Mouse (Mus musculus) testis, adult 2 months (tissue): Measurements from ENCODE around the gene Slc22a16. TPM values are rescaled to one million over a fixed set of nuclear protein-coding genes. Genes with fewer than 3 reads are reported as not detected.

Source experiments
- H3K27ac ChIP-seq: fragments of 200-500 bp; 2 replicates; pipeline ENCODE4 v1.5.1; 2012; ENCODE audit warnings: low read depth, low read length; ENCODE audit not compliant: control insufficient read depth, insufficient read depth
- H3K27me3 ChIP-seq: fragments of 200-500 bp; 2 replicates; pipeline ENCODE4 v1.6.1; 2012; ENCODE audit warnings: mild to moderate bottlenecking, low read length, moderate library complexity; ENCODE audit not compliant: control insufficient read depth, insufficient read depth
- H3K36me3 ChIP-seq: fragments of 200-500 bp; 2 replicates; pipeline ENCODE4 v1.6.1; 2012; ENCODE audit warnings: mild to moderate bottlenecking, low read length; ENCODE audit not compliant: control insufficient read depth, insufficient read depth
- H3K4me1 ChIP-seq: fragments of 200-500 bp; 2 replicates; pipeline ENCODE4 v1.6.1; 2012; ENCODE audit warnings: low read length; ENCODE audit not compliant: control insufficient read depth, insufficient read depth
- H3K4me3 ChIP-seq: fragments of 200-500 bp; 2 replicates; pipeline ENCODE4 v1.5.1; 2012; ENCODE audit warnings: low read depth, mild to moderate bottlenecking, low read length, moderate library complexity, mixed read lengths; ENCODE audit not compliant: control insufficient read depth
- CTCF ChIP-seq: fragments of 200-500 bp; IDR thresholded peaks from 2 replicates; pipeline ENCODE4 v1.5.1; 2012; ENCODE audit warnings: low read depth, mild to moderate bottlenecking, inconsistent platforms, low read length, moderate library complexity; ENCODE audit not compliant: control insufficient read depth, insufficient read depth, insufficient replicate concordance
- POLR2A ChIP-seq: fragments of 200-500 bp; IDR thresholded peaks from 2 replicates; pipeline ENCODE4 v1.6.1; 2012; ENCODE audit warnings: low read depth, mild to moderate bottlenecking, inconsistent platforms, low read length, moderate library complexity; ENCODE audit not compliant: control insufficient read depth
- polyA plus RNA-seq: library from polyadenylated mRNA; depleted of rRNA; stranded (reverse); fragments of >200 nt; gene quantifications from 2 replicates; pipeline ENCODE4 v1.2.3, GENCODE M21; 2012

The Slc22a16 gene
- polyA plus RNA-seq, 1 experiment: 172 TPM

- no peaks in the 10 kb centered on the region for H3K4me1 ChIP-seq
- H3K27me3 ChIP-seq: no peaks in the 10 kb centered on the region
- no peak overlapping the region for H3K4me3 ChIP-seq
- H3K36me3 ChIP-seq: no peaks in the 10 kb centered on the region
- TF ChIP-seq CTCF: no peak
- TF ChIP-seq POLR2A: no peak
- H3K27ac ChIP-seq: no peak overlapping the region
Measured at GRCm38 (mm10) chr10:40619760-40620159, 49.6 kb downstream of the Slc22a16 start.

GRCm38 (mm10) chr10:40629140-40629539, 59.0 kb downstream of the Slc22a16 start:
- no peaks in the 10 kb centered on the region for H3K27me3 ChIP-seq
- H3K27ac ChIP-seq: no peak overlapping the region
- TF ChIP-seq POLR2A: no peak
- TF ChIP-seq CTCF: peak; percentile 76; the same call in 1 of the 2 replicates
- H3K4me1 ChIP-seq: no peaks in the 10 kb centered on the region; the same call in 1 of the 2 replicates
- no peaks in the 10 kb centered on the region for H3K36me3 ChIP-seq
- no peak overlapping the region for H3K4me3 ChIP-seq

GRCm38 (mm10) chr10:40629656-40630311, 59.6 kb downstream of the Slc22a16 start, which contains the start of gene Ddo:
TSS of gene Ddo (plus strand) at chr10:40630011.
- TF ChIP-seq CTCF: no peak
- no peak for TF ChIP-seq POLR2A
- Histone ChIP-seq H3K27ac (no peak within 1 kb of the TSS), H3K27me3 (no peaks in the 10 kb centered on the region), H3K36me3 (no peaks in the 10 kb centered on the region), H3K4me1 (no peaks in the 10 kb centered on the region; the same call in 1 of the 2 replicates), H3K4me3 (no peak within 1 kb of the TSS; the same call in 1 of the 2 replicates)

- Histone ChIP-seq H3K27me3 (no peaks in the 10 kb centered on the region), H3K36me3 (no peaks in the 10 kb centered on the region), H3K27ac (no peak overlapping the region), H3K4me3 (no peak overlapping the region), H3K4me1 (no peaks in the 10 kb centered on the region; the same call in 1 of the 2 replicates)
- TF ChIP-seq CTCF: no peak
- no peak for TF ChIP-seq POLR2A
Measured at GRCm38 (mm10) chr10:40630457-40630856, 60.3 kb downstream of the Slc22a16 start.

GRCm38 (mm10) chr10:40630961-40631360, 60.8 kb downstream of the Slc22a16 start:
- H3K4me3 ChIP-seq: no peak overlapping the region
- TF ChIP-seq CTCF (no peak), POLR2A (no peak)
- H3K27me3 ChIP-seq: no peaks in the 10 kb centered on the region
- no peak overlapping the region for H3K27ac ChIP-seq
- no peaks in the 10 kb centered on the region; the same call in 1 of the 2 replicates for H3K4me1 ChIP-seq
- H3K36me3 ChIP-seq: no peaks in the 10 kb centered on the region

GRCm38 (mm10) chr10:40632087-40632486, 62.0 kb downstream of the Slc22a16 start:
- Histone ChIP-seq H3K27ac (no peak overlapping the region), H3K4me1 (no peaks in the 10 kb centered on the region; the same call in 1 of the 2 replicates), H3K36me3 (no peaks in the 10 kb centered on the region), H3K4me3 (no peak overlapping the region), H3K27me3 (no peaks in the 10 kb centered on the region)
- no peak for TF ChIP-seq CTCF

GRCm38 (mm10) chr10:40637331-40637730, 67.2 kb downstream of the Slc22a16 start:
- Histone ChIP-seq H3K36me3 (no peaks in the 10 kb centered on the region), H3K4me3 (no peak overlapping the region), H3K27me3 (no peaks in the 10 kb centered on the region), H3K27ac (no peak overlapping the region), H3K4me1 (no peaks in the 10 kb centered on the region; the same call in 1 of the 2 replicates)
- TF ChIP-seq CTCF (no peak), POLR2A (no peak)
